Mouse (Mus musculus) lung, embryonic 14.5 days (tissue): ENCODE measurements around the gene Ap1m1. TPM values are rescaled to one million over a fixed set of nuclear protein-coding genes. Genes with fewer than 3 reads are reported as not detected.

Experiments
- ATAC-seq: fragments of 200-750 bp; cut with Nextera tagmentation; 2 replicates; pipeline ENCODE4 v1.8.0; 2017; ENCODE audit warnings: mild to moderate bottlenecking, moderate TSS enrichment, moderate library complexity; ENCODE audit not compliant: insufficient read depth
- DNase-seq: peaks from one replicate; pipeline ENCODE4 v3.0.0-alpha.2; 2015
- H3K27ac ChIP-seq: fragments of 300-500 bp; sonication (generic); 2 replicates; pipeline ENCODE4 v1.5.1; 2014; ENCODE audit warnings: low read depth, mild to moderate bottlenecking, moderate library complexity
- H3K27me3 ChIP-seq: fragments of 300-500 bp; sonication (generic); 2 replicates; pipeline ENCODE4 v1.6.1; 2014; ENCODE audit warnings: low read length, control low read depth; ENCODE audit not compliant: insufficient read depth
- H3K36me3 ChIP-seq: fragments of 300-500 bp; sonication (generic); 2 replicates; pipeline ENCODE4 v1.6.1; 2014; ENCODE audit warnings: control low read depth; ENCODE audit not compliant: insufficient read depth
- H3K4me1 ChIP-seq: fragments of 300-500 bp; sonication (generic); 2 replicates; pipeline ENCODE4 v1.6.1; 2014; ENCODE audit warnings: antibody characterized with exemption, control low read depth; ENCODE audit not compliant: insufficient read depth
- H3K4me2 ChIP-seq: fragments of 300-500 bp; sonication (generic); 2 replicates; pipeline ENCODE4 v1.6.1; 2014; ENCODE audit warnings: mild to moderate bottlenecking
- H3K4me3 ChIP-seq: fragments of 300-500 bp; sonication (generic); 2 replicates; pipeline ENCODE4 v1.5.1; 2014; ENCODE audit warnings: low read depth, low read length
- H3K9ac ChIP-seq: fragments of 300-500 bp; sonication (generic); 2 replicates; pipeline ENCODE4 v1.6.1; 2014
- H3K9me3 ChIP-seq: fragments of 300-500 bp; sonication (generic); 2 replicates; pipeline ENCODE4 v1.6.1; 2016; ENCODE audit warnings: low read depth, low read length, control low read depth
- CTCF ChIP-seq: IDR thresholded peaks from 2 replicates; pipeline ENCODE4 v1.5.1; 2016; ENCODE audit warnings: antibody characterized with exemption, low read depth
- WGBS: fragments of 180-500 bp; shearing (Covaris S2); extraction: QIAGEN DNeasy Blood & Tissue Kit; methylation state at CpG from one replicate; pipeline ENCODE4 v1.1.7; 2014; 5-methylcytosine and 5-hydroxymethylcytosine counted together
- polyA plus RNA-seq: library from polyadenylated mRNA; unstranded; fragments of >200 nt; fragmentation: Nextera tagmentation; extraction: Ambion mirVana; gene quantifications from 2 replicates; pipeline ENCODE4 v1.2.1, GENCODE M21; 2014

The Ap1m1 gene
- polyA plus RNA-seq, 1 experiment from 2014 or later: 104 TPM

DNA sequence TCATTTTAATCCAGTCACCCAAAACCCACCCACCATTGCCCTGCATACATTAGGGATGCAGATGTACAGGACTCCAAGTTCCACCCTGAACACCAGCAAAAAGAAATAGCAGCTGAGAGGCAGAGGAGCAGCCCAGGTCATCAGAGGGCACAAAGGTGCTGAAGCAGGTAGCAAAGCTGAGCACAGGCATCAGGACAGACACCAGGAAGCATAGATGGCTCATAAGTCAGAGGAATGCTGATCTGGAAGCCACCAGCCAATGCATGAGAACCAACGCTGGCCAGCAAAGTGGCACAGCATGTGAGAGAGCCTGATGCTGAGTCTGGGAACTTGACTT is 18.1 kb downstream of the Ap1m1 start:
- Histone ChIP-seq H3K27me3 (no peaks in the 10 kb centered on the region), H3K4me2 (no peak overlapping the region), H3K4me1 (no peaks in the 10 kb centered on the region), H3K9me3 (no peaks in the 10 kb centered on the region), H3K27ac (no peak overlapping the region), H3K9ac (no peak overlapping the region), H3K4me3 (no peak overlapping the region), H3K36me3 (peaks cover 14% of the 10 kb centered on the region; the same call in 1 of the 2 replicates)
- WGBS: 79% methylated on average over 1 of the region's 1 CpGs
- no peak for DNase-seq
- ATAC-seq: no peak
- TF ChIP-seq CTCF: no peak

DNA sequence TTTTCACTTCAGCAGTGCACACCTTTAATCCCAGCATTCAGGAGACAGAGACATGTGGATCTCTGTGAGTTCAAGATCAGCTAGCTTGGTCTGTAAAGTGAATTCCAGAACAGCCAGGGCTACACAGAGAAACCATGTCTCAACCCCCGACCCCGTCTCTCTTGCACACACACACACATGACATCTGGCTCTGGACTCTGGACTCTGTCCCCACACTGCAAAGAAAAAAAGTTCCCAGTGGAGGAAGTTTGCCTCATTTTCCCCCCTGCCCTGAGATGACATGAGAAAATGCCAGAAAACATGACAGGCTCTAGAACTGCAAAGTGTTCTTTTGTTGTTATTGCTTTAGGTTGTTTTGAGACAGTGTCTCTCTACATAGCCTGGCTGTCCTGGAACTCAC is 20.0 kb downstream of the Ap1m1 start:
- Histone ChIP-seq H3K9me3 (no peaks in the 10 kb centered on the region), H3K36me3 (0 out of 2 replicates have a peak, but pooled peaks cover 3% of the 10 kb centered on the region), H3K4me3 (no peak overlapping the region), H3K27ac (no peak overlapping the region), H3K27me3 (no peaks in the 10 kb centered on the region), H3K4me2 (no peak overlapping the region), H3K9ac (no peak overlapping the region), H3K4me1 (no peaks in the 10 kb centered on the region)
- ATAC-seq (no peak), DNase-seq (no peak)
- TF ChIP-seq CTCF: no peak
- WGBS: 63% methylated on average over 2 of the region's 2 CpGs

DNA sequence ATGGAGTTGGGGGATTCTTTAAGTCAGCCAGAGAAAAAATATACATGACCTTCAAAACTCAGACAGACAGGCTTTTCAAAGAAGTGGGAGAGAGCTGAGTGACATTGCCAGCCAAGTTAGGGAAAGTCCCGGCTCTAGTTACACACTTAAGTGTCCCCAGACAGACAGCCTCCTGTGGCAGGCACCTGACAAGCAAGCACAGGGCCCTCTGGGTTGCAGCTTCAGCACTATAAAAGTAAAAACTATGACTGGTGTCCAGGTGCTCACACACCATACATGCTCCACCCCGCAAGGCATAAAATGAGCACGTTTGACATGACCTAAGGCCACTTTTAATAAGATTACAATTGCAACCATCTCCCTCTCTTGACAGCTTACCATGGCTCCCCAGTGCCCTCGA is 20.8 kb downstream of the Ap1m1 start:
- Histone ChIP-seq H3K4me2 (no peak overlapping the region), H3K36me3 (0 out of 2 replicates have a peak, but pooled peaks cover under 1% of the 10 kb centered on the region), H3K9me3 (no peaks in the 10 kb centered on the region), H3K27me3 (no peaks in the 10 kb centered on the region), H3K4me1 (no peaks in the 10 kb centered on the region), H3K4me3 (no peak overlapping the region), H3K27ac (no peak overlapping the region), H3K9ac (no peak overlapping the region)
- WGBS: 51% methylated on average over 4 of the region's 4 CpGs
- DNase-seq: no peak
- ATAC-seq: no peak; the same call in 1 of the 2 replicates
- no peak for TF ChIP-seq CTCF

DNA sequence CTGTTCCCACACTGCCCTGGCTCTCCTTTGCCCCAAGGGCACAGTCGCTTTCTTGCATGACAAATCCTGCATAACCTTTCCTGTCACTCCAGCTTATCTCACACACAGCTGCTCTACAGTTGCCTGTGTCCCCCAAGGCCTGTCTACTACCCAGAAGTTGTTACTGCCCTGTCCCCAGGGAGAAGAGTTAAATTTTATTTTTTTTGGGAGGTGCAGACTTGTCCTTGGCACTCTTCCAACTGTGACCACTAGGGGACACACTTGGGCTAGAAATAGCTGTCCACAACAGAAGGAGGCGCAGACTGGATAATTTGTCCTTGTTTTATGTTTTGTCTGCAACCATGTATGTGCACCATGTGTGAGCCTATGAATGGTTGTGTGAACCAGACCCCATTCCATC is 21.2 kb downstream of the Ap1m1 start:
- Histone ChIP-seq H3K27ac (no peak overlapping the region), H3K4me2 (no peak overlapping the region), H3K4me1 (no peaks in the 10 kb centered on the region), H3K9ac (no peak overlapping the region), H3K4me3 (no peak overlapping the region), H3K27me3 (no peaks in the 10 kb centered on the region), H3K36me3 (no peaks in the 10 kb centered on the region), H3K9me3 (no peaks in the 10 kb centered on the region)
- TF ChIP-seq CTCF: peak; percentile 93
- peak; percentile 87 for DNase-seq
- WGBS: 25% methylated on average over 2 of the region's 2 CpGs
- ATAC-seq: peak; percentile 55; the same call in 1 of the 2 replicates

DNA sequence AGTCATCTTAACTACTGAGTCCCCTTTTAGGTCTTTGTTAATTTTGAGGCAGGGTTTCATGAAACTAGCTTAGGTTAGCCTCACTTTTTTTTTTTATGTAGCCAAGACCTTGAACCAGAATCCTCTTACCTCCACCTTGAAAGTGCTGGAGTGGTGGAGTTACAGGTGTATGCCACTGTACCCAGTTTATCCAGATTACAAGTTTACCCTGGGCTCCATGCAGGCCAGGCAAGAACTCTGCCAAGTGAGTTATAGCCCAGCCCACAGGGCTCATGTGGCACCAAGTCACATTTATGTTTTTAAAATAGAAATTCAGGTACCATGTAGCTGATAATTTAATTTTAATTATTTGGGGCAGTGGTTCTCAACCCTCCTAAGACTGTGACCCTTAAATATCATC is 21.6 kb downstream of the Ap1m1 start:
- Histone ChIP-seq H3K27me3 (no peaks in the 10 kb centered on the region), H3K4me2 (no peak overlapping the region), H3K4me3 (no peak overlapping the region), H3K27ac (no peak overlapping the region), H3K9ac (no peak overlapping the region), H3K4me1 (no peaks in the 10 kb centered on the region), H3K9me3 (no peaks in the 10 kb centered on the region), H3K36me3 (no peaks in the 10 kb centered on the region)
- no peak for TF ChIP-seq CTCF
- DNase-seq: no peak
- no peak for ATAC-seq

DNA sequence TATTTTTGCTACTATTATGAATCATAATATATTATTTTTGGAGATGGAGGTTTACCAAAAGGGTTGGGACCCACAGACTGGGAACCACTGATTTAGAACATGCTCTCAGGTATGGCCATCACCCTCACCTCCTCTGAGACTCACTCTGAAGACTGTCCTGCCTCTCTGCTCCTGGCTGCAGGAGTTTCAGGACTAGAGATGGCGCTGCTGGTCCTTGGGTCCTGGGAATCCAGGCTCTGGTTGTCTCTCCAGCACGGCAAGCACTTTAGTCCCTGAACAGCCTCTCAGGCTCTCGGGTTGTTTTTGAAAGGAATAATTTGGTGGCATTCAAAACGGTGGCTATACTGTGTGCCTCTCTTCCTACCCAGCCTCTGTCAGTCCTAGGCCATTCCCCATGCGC is 22.1 kb downstream of the Ap1m1 start:
- Histone ChIP-seq H3K27ac (no peak overlapping the region), H3K36me3 (no peaks in the 10 kb centered on the region), H3K4me2 (no peak overlapping the region), H3K4me3 (no peak overlapping the region), H3K4me1 (no peaks in the 10 kb centered on the region), H3K9me3 (no peaks in the 10 kb centered on the region), H3K9ac (no peak overlapping the region), H3K27me3 (no peaks in the 10 kb centered on the region)
- ATAC-seq (no peak), DNase-seq (no peak)
- 41% methylated on average over 5 of the region's 5 CpGs for WGBS
- peak; percentile 45 for TF ChIP-seq CTCF

DNA sequence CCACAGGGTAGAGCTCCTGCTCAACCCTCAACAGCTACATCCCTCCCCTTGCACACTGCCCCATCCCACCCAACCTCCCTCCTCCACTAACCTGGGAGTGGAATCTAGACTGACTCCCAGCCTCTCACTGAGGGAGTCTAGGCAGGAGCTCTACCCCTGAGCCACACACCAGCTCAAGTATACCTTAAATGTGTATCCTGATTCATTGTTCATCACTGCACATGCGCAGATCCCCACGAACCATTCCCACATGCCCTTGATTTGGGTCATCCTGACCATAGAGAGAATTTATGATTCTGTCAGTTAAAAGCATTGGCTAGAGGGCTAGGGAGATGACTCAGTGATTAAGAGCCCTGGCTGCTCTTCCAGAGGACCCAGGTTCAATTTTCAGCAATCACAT is 22.9 kb downstream of the Ap1m1 start:
- H3K9me3 ChIP-seq: no peaks in the 10 kb centered on the region
- H3K27me3 ChIP-seq: no peaks in the 10 kb centered on the region
- no peak overlapping the region for H3K4me3 ChIP-seq
- no peak overlapping the region for H3K27ac ChIP-seq
- no peak overlapping the region for H3K4me2 ChIP-seq
- H3K36me3 ChIP-seq: no peaks in the 10 kb centered on the region
- no peak for TF ChIP-seq CTCF
- ATAC-seq (no peak), DNase-seq (no peak)
- 86% methylated on average over 2 of the region's 2 CpGs for WGBS
- no peak overlapping the region for H3K9ac ChIP-seq
- H3K4me1 ChIP-seq: no peaks in the 10 kb centered on the region

DNA sequence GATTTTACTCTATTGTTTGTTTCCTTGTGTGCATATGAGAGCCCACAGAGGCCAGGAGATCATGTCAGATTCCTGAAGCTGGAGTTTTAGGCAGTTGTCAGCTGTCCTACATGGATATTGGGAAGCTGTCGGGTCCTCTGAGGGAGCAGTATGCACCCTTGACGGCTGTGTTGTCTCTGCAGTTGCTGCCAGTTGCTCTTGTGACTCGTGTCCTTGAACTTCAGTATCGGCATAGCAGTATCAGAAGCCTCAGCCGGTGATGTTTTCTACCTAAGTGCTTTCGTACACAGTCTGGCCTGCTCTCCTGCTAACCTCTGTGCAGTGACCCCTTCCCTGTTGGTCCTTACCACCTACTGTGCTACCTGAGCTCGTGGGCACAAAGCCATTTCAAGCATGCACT is 23.6 kb downstream of the Ap1m1 start:
- Histone ChIP-seq H3K27me3 (no peaks in the 10 kb centered on the region), H3K4me3 (no peak overlapping the region), H3K4me2 (no peak overlapping the region), H3K36me3 (no peaks in the 10 kb centered on the region), H3K4me1 (no peaks in the 10 kb centered on the region), H3K9ac (no peak overlapping the region), H3K9me3 (no peaks in the 10 kb centered on the region), H3K27ac (no peak overlapping the region)
- DNase-seq (no peak), ATAC-seq (no peak)
- WGBS: 57% methylated on average over 7 of the region's 7 CpGs
- no peak for TF ChIP-seq CTCF
